ENCODE assay signal across 9 mouse cellular contexts in the genomic region with DNA sequence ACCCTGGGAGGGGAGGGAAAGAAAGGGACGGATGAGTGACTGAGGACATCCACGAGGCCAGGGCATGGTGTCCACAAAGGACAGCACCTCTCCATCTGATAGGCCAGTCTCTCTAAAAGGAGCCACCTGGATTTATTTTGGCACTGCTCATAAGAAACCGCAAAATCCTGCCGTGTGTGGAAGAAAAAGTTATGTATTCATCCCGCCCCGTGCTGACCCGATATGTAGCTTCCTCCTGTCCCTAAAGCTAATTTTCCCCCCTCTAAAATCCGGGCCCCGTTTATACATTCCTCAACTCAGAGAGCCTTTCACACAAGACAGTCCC. TPM values are rescaled to one million over a fixed set of nuclear protein-coding genes. Genes with fewer than 3 reads are reported as not detected.
DNase-seq lines count a peak whose midpoint lies in the region; ATAC-seq and TF ChIP-seq lines count a peak whose summit lies in the region.
"Had no signal": no experiment of that assay in that cellular context is flagged by ENCODE, and none has a peak within 500 bp of the region (broad histone marks: within the 10 kb centered on the region; RNA-seq: fewer than 3 reads in every experiment).

No protein-coding gene starts in this region.

- H3K27ac ChIP-seq in CH12.LX (ENCODE audit: insufficient read depth, low read depth), result peak overlapping the region; percentile 81
- H3K27ac ChIP-seq in forebrain, postnatal 0 days (ENCODE audit: low read depth, low read length), result 0 out of 2 replicates have a peak overlapping the region, but pooled peaks have one; percentile 21
- no peak overlapping the region for H3K27ac ChIP-seq in liver, embryonic 14.5 days

- H3K4me2 ChIP-seq in CH12.LX (ENCODE audit: insufficient read depth, low read depth, poor library complexity, severe bottlenecking), result peak overlapping the region; percentile 89; the same call in 1 of the 2 replicates
- peak overlapping the region; percentile 98 for H3K4me2 ChIP-seq in forebrain, postnatal 0 days (ENCODE audit: low read depth)
- peak overlapping the region; percentile 100 for H3K4me2 ChIP-seq in liver, embryonic 14.5 days (ENCODE audit: low read depth)

- H3K9ac ChIP-seq in CH12.LX (ENCODE audit: insufficient read depth, low read depth), result peak overlapping the region; percentile 99
- peak overlapping the region; percentile 58 for H3K9ac ChIP-seq in forebrain, postnatal 0 days
- H3K9ac ChIP-seq in liver, embryonic 14.5 days (replicated peaks), result peak overlapping the region; percentile 95

- no peak for ATAC-seq in forebrain, postnatal 0 days
- ATAC-seq in liver, embryonic 14.5 days (ENCODE audit: insufficient read depth), result no peak
- ATAC-seq: CD4-positive, CD25-positive, alpha-beta regulatory T cell, adult 4 months had no signal

- in situ Hi-C loops in CH12.LX (cut with MboI; ENCODE audit: low pct_ligation_motif_present, low pct_unique_long_range_greater_than_20kb, low sequenced_read_pairs), result loop anchor here (10.0 to 25.0 kb wide), 2 partner anchors 273 to 506 kb away; no protein-coding TSS in a partner anchor

- dilution Hi-C loops in CH12.LX (cut with MboI; ENCODE audit: extremely low pct_ligation_motif_present, extremely low pct_unique_long_range_greater_than_20kb, low sequenced_read_pairs), result no loop called here

- no peaks in the 10 kb centered on the region for H3K9me3 ChIP-seq in CH12.LX (replicated peaks; ENCODE audit: low read length)
- no peaks in the 10 kb centered on the region for H3K9me3 ChIP-seq in forebrain, postnatal 0 days (ENCODE audit: low read length)
- H3K9me3 ChIP-seq in liver, embryonic 14.5 days (ENCODE audit: control insufficient read depth, low read length), result no peaks in the 10 kb centered on the region

- peaks cover 10 to 12% of the 10 kb centered on the region in 2 experiments for H3K4me1 ChIP-seq in CH12.LX (ENCODE audit: control insufficient read depth in 1 of 2, insufficient read depth in 2 of 2)
- peaks cover 5% of the 10 kb centered on the region; the same call in 1 of the 2 replicates for H3K4me1 ChIP-seq in forebrain, postnatal 0 days (ENCODE audit: insufficient read depth)
- peaks cover 4 to 15% of the 10 kb centered on the region in 2 experiments; a peak in 3 of 4 replicates for H3K4me1 ChIP-seq in liver, embryonic 14.5 days (replicated peaks; ENCODE audit: control insufficient read depth in 2 of 2, insufficient read depth in 2 of 2, low read length in 1 of 2)

- whole genome bisulfite sequencing in forebrain, postnatal 0 days, result 3% methylated on average over 9 of the region's 9 CpGs
- 25% methylated on average over 9 of the region's 9 CpGs for WGBS in liver, embryonic 14.5 days (ENCODE audit: insufficient replicate concordance)

- peak overlapping the region; percentile 76 to 98 (median 94) for H3K4me3 ChIP-seq in CH12.LX (replicated peaks in 1 of 3; ENCODE audit: low read depth in 2 of 3, low read length in 2 of 3, poor library complexity in 1 of 3)
- peak overlapping the region; percentile 44 for H3K4me3 ChIP-seq in forebrain, postnatal 0 days (ENCODE audit: low read depth, low read length)
- peak overlapping the region; percentile 92 to 97 for H3K4me3 ChIP-seq in liver, embryonic 14.5 days (ENCODE audit: insufficient read depth in 1 of 2, low read depth in 2 of 2, low read length in 2 of 2)

- TF ChIP-seq CTCF in CH12.LX (conservative IDR thresholded peaks at IDR 0.05 in 1 of 2, IDR thresholded peaks at IDR 0.05 in 1 of 2; ENCODE audit: low read depth in 2 of 2, low read length in 2 of 2), result no peak
- no peak for TF ChIP-seq CTCF in forebrain, postnatal 0 days (IDR thresholded peaks at IDR 0.05; ENCODE audit: low read depth)
- TF ChIP-seq CTCF in liver, embryonic 14.5 days (IDR thresholded peaks at IDR 0.05; ENCODE audit: low read depth), result no peak

- no peak for TF ChIP-seq RAD21 in CH12.LX (IDR thresholded peaks at IDR 0.05; ENCODE audit: low read depth, low read length)

- no peak; the same call in 1 of the 2 replicates for TF ChIP-seq POLR2A in CH12.LX (IDR thresholded peaks at IDR 0.05; ENCODE audit: low read depth, low read length)

- H3K36me3 ChIP-seq in CH12.LX (replicated peaks in 1 of 2; ENCODE audit: control insufficient read depth in 1 of 2, insufficient read depth in 1 of 2, low read length in 1 of 2), result peaks cover 21 to 36% of the 10 kb centered on the region in 2 experiments
- H3K36me3 ChIP-seq in forebrain, postnatal 0 days (ENCODE audit: insufficient read depth), result no peaks in the 10 kb centered on the region
- peaks cover 16% of the 10 kb centered on the region for H3K36me3 ChIP-seq in liver, embryonic 14.5 days (replicated peaks; ENCODE audit: control insufficient read depth, insufficient read depth, low read depth)

- H3K27me3 ChIP-seq in CH12.LX (replicated peaks), result no peaks in the 10 kb centered on the region
- H3K27me3 ChIP-seq in forebrain, postnatal 0 days (ENCODE audit: insufficient read depth, low read length), result peaks cover 17% of the 10 kb centered on the region
- no peaks in the 10 kb centered on the region for H3K27me3 ChIP-seq in liver, embryonic 14.5 days (ENCODE audit: control insufficient read depth, insufficient read depth, low read length)

- no peak for TF ChIP-seq EP300 in CH12.LX (IDR thresholded peaks at IDR 0.05; ENCODE audit: low read length)
- TF ChIP-seq EP300 in liver, embryonic 14.5 days (IDR thresholded peaks at IDR 0.05; ENCODE audit: low read depth), result no peak

- H3K79me2 ChIP-seq in CH12.LX (replicated peaks; ENCODE audit: control insufficient read depth, extremely low read depth, insufficient read depth, poor library complexity, severe bottlenecking), result peaks cover 36% of the 10 kb centered on the region

- peak; percentile 26 for DNase-seq in gastrocnemius, adult 18-20 months (ENCODE audit: low spot score)
- DNase-seq in gastrocnemius, adult 8-10 months (ENCODE audit: low spot score in 2 of 2), result no peak
- peak; percentile 48 for DNase-seq in CH12.LX (ENCODE audit: extremely low read depth)
- no peak for DNase-seq in forebrain, postnatal 0 days
- no peak for DNase-seq in liver, embryonic 14.5 days (ENCODE audit: low read depth in 3 of 3, low spot score in 3 of 3)
- no peak for DNase-seq in layer of hippocampus, postnatal 14 days (ENCODE audit: low spot score in 2 of 2)
- no peak for DNase-seq in frontal cortex, postnatal 14 days (ENCODE audit: low spot score in 2 of 2)
- no peak for DNase-seq in frontal cortex, adult 2 months (ENCODE audit: extremely low spot score in 1 of 2, low spot score in 1 of 2)

TF ChIP-seq in CH12.LX, 34 proteins besides CTCF, POLR2A, EP300 and RAD21:
- TF ChIP-seq IRF4 (IDR thresholded peaks at IDR 0.05; ENCODE audit: low read depth, low read length) (no peak), ELF1 (IDR thresholded peaks at IDR 0.05; ENCODE audit: low read depth, low read length) (no peak), NELFE (IDR thresholded peaks at IDR 0.05; ENCODE audit: low read depth, low read length) (no peak), USF2 (conservative IDR thresholded peaks at IDR 0.05; ENCODE audit: low read depth, low read length) (no peak), CHD2 (IDR thresholded peaks at IDR 0.05; ENCODE audit: low read length) (no peak), CHD1 (IDR thresholded peaks at IDR 0.05; ENCODE audit: low read depth, low read length) (no peak)

RNA-seq across cellular contexts. Expression of gene Zfp36l1, which starts 2.3 kb away (rescaled TPM):
- total RNA-seq in gastrocnemius, adult 18-20 months (2021), result 10 to 100 TPM; 20.1 to 34.4 TPM
- 10 to 100 TPM; 25.2 to 28.9 (median 27.2) TPM for total RNA-seq in gastrocnemius, adult 8-10 months (2022)
- total RNA-seq in CH12.LX (2012; rRNA removed) (42.3 and 50.7 TPM in 2 replicates), CH12.LX (2014; rRNA removed) (26.2 and 32.7 TPM in 2 replicates)
- 175 and 192 TPM in 2 replicates for polyA plus RNA-seq in CH12.LX (2012; ENCODE audit: insufficient read length, low read depth)
- 15.3 and 24.1 TPM in 2 replicates for total RNA-seq in forebrain, postnatal 0 days (2014; rRNA removed)
- polyA plus RNA-seq in forebrain, postnatal 0 days (2015; fragmentation: Nextera tagmentation; extraction: Ambion mirVana), result 37.0 and 43.8 TPM in 2 replicates
- polyA plus RNA-seq in liver, embryonic 14.5 days (2012; rRNA removed), result 19.4 and 23.5 TPM in 2 replicates
- 22.7 and 28.5 TPM in 2 replicates for polyA plus RNA-seq in liver, embryonic 14.5 days (2014; fragmentation: Nextera tagmentation; extraction: Ambion mirVana)
- total RNA-seq in layer of hippocampus, postnatal 14 days (2021), result 10 to 100 TPM; 48.3 to 50.3 TPM
- 22.0 and 24.3 TPM in 2 replicates for polyA plus RNA-seq in frontal cortex, adult 2 months (2012; rRNA removed)

Comparison
In these comparisons a context has a peak if more than half of its experiments do, and no peak if none do; other contexts are left out.
1. DNase-seq: peak in gastrocnemius, adult 18-20 months (single experiment) and CH12.LX (single experiment); none in gastrocnemius, adult 8-10 months (0 of 2), forebrain, postnatal 0 days (single experiment), liver, embryonic 14.5 days (0 of 3), layer of hippocampus, postnatal 14 days (0 of 2), frontal cortex, postnatal 14 days (0 of 2) and frontal cortex, adult 2 months (0 of 2).
2. H3K4me3 ChIP-seq: peak in every context shown above with its lines; median percentile 94 in liver, embryonic 14.5 days; 94 in CH12.LX; 44 in forebrain, postnatal 0 days.
3. Peak in every context shown above with its lines, with median percentiles within 50 percentile points of each other: H3K4me2 ChIP-seq and H3K9ac ChIP-seq.